Mouse (Mus musculus) G1E (cell line): ENCODE data around the gene Ticam1. TPM values are rescaled to one million over a fixed set of nuclear protein-coding genes. Genes with fewer than 3 reads are reported as not detected.
A peak's percentile ranks its signal among the peaks of the same experiment; 100 is the strongest.

Experiments
- ATAC-seq: 2 replicates; pipeline ENCODE4 v1.8.0; 2016; ENCODE audit warnings: mild to moderate bottlenecking; ENCODE audit not compliant: insufficient number of reproducible peaks, poor library complexity, low FRiP score, severe bottlenecking; ENCODE audit errors: extremely low read depth
- DNase-seq: peaks from one replicate; pipeline ENCODE4 v3.0.0; 2012; ENCODE audit warnings: low spot score
- H3K27me3 ChIP-seq: 2 replicates; pipeline ENCODE4 v1.6.1; 2012; ENCODE audit warnings: mild to moderate bottlenecking, low read length, inconsistent platforms; ENCODE audit not compliant: insufficient read depth
- H3K36me3 ChIP-seq: replicated peaks from 2 replicates; pipeline ENCODE3; 2012; ENCODE audit warnings: mild to moderate bottlenecking, inconsistent platforms
- H3K4me1 ChIP-seq: 2 replicates; pipeline ENCODE4 v1.6.1; 2012; ENCODE audit warnings: low read depth, low read length, inconsistent platforms, mixed read lengths; ENCODE audit not compliant: insufficient read depth
- H3K4me3 ChIP-seq: 2 replicates; pipeline ENCODE4 v1.5.1; 2012; ENCODE audit warnings: low read depth, mild to moderate bottlenecking, inconsistent platforms, low read length, moderate library complexity, mixed read lengths
- H3K9me3 ChIP-seq: replicated peaks from 2 replicates; pipeline ENCODE4 v1.6.1; 2012; ENCODE audit warnings: inconsistent platforms
- CTCF ChIP-seq: IDR thresholded peaks from 2 replicates; pipeline ENCODE4 v1.5.1; 2012; ENCODE audit warnings: low read depth, low read length, inconsistent platforms, mixed read lengths
- GATA1 ChIP-seq: IDR thresholded peaks from 2 replicates; pipeline ENCODE4 v1.6.1; 2012; ENCODE audit warnings: borderline replicate concordance, low read length, inconsistent platforms, mixed read lengths
- GATA2 ChIP-seq: IDR thresholded peaks from 2 replicates; pipeline ENCODE4 v1.6.1; 2012; ENCODE audit warnings: low read depth, low read length, inconsistent platforms, borderline replicate concordance
- POLR2AphosphoS5 ChIP-seq: IDR thresholded peaks from 2 replicates; pipeline ENCODE4 v1.6.1; 2012; ENCODE audit warnings: low read depth, low read length, inconsistent platforms; ENCODE audit not compliant: insufficient replicate concordance
- TAL1 ChIP-seq: conservative IDR thresholded peaks from 2 replicates; pipeline ENCODE4 v1.6.1; 2012; ENCODE audit warnings: low read depth, low read length, inconsistent platforms, mixed read lengths
- polyA plus RNA-seq: library from polyadenylated mRNA; stranded (reverse); fragments of >175 nt; gene quantifications from 2 replicates; pipeline ENCODE4 v1.2.3, GENCODE M21; 2012
- total RNA-seq, 2 experiments: library from RNA; stranded (forward) in 1 of 2; stranded (reverse) in 1 of 2; fragments of 200-1000 nt in 1 of 2; fragments of >200 nt in 1 of 2; fragmentation: Nextera tagmentation in 1 of 2; gene quantifications; 2 replicates each; pipeline ENCODE4 v1.2.3; 2014 to 2017

The Ticam1 gene
- total RNA-seq (2014; fragmentation: Nextera tagmentation) = 15.2 and 16.2 TPM in 2 replicates
- total RNA-seq (2017) = 4.9 and 5.7 TPM in 2 replicates
- 7.4 and 8.1 TPM in 2 replicates for polyA plus RNA-seq

DNA sequence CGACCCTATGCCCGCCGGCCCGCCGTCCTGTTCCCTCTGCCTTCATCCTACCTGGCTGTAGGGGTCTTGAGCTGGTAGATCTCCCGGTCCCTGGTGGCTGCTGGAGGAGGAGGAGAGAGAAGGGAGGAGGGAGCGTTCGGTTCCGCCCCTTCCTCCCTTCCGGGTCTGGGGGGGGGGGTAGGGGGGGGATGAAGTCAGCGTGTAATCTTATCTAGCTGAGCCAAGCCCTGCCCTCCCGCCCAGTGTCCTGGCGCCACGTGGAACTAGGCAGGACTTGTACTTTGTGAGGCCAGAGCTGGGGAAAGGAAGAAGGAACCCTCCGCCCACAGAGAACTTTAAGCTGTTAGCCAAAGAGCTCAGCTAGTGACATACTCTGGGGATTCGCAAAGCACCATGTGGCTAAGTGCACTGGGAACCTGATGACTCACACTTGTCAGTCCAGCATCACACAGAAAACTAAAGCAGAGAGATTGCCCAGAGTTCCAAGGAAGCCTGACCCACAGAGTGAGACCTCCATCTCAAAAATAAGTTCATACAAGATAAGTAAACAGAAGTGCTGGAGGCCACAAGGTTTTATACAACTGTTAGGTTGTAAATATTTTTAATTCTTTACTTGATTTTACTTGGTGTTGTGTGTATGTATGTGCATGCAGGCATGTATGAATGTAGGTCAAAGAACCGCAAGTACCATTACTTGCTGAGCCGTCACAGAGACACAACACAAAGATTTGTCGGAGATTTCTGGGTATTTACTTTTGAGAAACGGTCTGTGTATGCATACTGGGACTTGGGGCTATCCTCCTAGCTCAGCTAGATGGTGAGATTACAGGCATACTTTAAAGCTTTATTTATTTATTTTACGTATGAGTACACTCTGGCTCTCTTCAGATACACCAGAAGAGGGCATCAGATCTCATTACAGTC lies at the start of gene Ticam1:
Gene Ticam1, minus strand, starts transcription at position 144 of the 924 bp plus-strand sequence.
- Histone ChIP-seq H3K4me1 (peaks cover 68% of the 10 kb centered on the region), H3K27me3 (no peaks in the 10 kb centered on the region), H3K36me3 (peaks cover 49% of the 10 kb centered on the region), H3K9me3 (no peaks in the 10 kb centered on the region), H3K4me3 (peak within 1 kb of the TSS; percentile 82)
- no peak for TF ChIP-seq CTCF
- no peak for TF ChIP-seq TAL1
- no peak for TF ChIP-seq GATA1
- TF ChIP-seq GATA2 = no peak
- TF ChIP-seq POLR2AphosphoS5 = no peak
- ATAC-seq (peak; percentile 92), DNase-seq (peak; percentile 91)

DNA sequence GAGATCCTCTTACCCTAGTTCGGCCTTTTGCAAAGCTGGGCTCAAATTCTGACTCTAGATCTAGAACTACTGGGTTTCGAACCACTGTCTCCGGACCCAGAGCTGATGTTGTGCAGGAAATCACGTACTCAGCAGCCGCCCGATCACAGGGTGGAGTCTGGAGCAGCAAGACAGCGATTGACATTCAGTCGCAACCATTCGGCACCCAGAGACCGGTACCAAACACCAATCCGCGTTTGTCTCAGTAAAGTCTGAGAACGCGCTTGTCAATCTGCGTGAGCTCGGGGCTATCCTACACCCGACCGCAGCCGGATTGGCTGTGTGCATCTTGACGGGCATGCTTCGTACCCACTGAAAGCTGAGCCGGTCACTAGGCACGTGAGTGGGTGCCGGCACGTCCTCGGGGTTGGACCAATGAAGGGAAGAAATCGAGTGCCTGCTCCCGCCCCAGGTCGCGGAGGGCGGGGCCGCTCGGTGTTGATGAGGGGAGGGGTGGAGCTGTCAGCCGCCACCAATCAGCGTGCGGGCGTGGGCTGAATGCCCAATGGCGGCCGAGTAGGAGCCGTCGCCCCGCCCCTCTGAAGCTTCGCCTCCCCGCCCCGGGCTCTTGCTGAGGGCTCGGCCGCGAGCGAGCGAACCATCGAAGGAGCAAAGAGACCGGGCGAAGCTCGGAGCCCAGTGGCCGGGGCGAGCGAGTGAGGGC lies 49.0 kb upstream of the Ticam1 start, which contains the start of gene Kdm4b:
Gene Kdm4b, plus strand, starts transcription at position 613 of the 703 bp plus-strand sequence.
- Histone ChIP-seq H3K36me3 (peaks cover 63% of the 10 kb centered on the region), H3K4me1 (peaks cover 70% of the 10 kb centered on the region), H3K4me3 (peak within 1 kb of the TSS; percentile 84), H3K27me3 (no peaks in the 10 kb centered on the region), H3K9me3 (no peaks in the 10 kb centered on the region)
- DNase-seq (peak; percentile 99), ATAC-seq (peak; percentile 98)
- TF ChIP-seq POLR2AphosphoS5 (peak; percentile 86), CTCF (no peak), GATA2 (no peak)

DNA sequence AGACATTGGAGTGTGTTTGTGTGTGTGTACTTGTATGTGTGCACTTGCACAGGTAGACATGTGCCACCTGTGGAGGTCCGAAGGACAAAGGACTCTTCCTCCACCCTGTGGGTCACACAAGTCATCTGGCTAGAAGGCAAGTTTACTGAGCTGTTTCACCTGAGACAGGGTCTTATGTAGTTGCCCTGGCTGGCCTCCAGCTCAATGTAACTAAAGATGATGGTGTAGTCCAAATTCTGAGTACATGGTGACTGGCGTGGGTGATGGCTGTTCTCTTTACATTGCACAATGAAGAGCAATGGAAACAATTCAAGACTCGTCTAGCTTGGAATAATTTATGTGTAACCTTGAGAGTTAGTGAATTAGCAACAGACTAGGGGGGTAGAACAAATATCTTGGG lies 47.8 kb upstream of the Ticam1 start:
- Histone ChIP-seq H3K27me3 (no peaks in the 10 kb centered on the region), H3K4me3 (no peak overlapping the region; the same call in 1 of the 2 replicates), H3K4me1 (peaks cover 66% of the 10 kb centered on the region), H3K36me3 (peaks cover 63% of the 10 kb centered on the region), H3K9me3 (no peaks in the 10 kb centered on the region)
- DNase-seq (no peak), ATAC-seq (no peak)
- 0 out of 2 replicates have a peak, but pooled peaks have one; percentile 47 for TF ChIP-seq POLR2AphosphoS5
- TF ChIP-seq GATA2 = no peak
- no peak for TF ChIP-seq GATA1
- no peak for TF ChIP-seq TAL1

DNA sequence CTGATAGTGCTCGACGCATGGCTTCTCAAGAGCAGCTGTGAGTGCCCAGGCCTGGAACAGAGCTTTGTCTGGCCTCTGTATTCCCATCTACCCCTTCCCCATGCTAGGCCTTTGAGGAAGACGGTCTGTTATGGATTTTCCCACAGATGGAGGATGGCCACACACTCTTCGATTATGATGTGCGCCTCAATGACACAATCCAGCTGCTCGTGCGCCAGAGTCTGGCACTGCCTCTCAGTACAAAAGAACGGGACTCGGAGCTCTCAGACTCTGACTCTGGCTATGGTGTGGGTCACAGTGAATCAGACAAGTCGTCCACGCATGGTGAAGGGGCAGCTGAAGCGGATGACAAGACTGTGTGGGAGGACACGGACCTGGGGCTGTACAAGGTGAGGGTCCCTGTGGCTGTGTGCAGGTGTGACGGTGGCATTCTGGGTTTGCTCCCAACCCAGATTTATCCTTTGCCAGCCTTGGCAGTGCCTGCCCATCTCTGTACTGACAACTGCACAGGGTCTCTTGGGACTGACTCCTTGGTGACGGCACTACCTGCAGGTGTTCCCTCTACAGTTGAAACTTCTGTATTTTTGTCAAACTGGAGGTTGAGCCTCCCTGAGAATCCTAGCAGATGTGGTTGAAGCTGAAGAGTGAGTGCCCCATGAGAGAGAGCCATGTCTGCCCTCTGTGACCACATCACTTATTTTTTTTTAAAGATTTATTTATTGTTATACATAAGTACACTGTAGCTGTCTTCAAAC lies 32.8 kb upstream of the Ticam1 start:
- no peak overlapping the region for H3K4me3 ChIP-seq
- TF ChIP-seq GATA1 = no peak
- TF ChIP-seq GATA2 = no peak
- no peak for TF ChIP-seq TAL1
- no peak for TF ChIP-seq CTCF
- no peak for TF ChIP-seq POLR2AphosphoS5
- no peaks in the 10 kb centered on the region for H3K9me3 ChIP-seq
- DNase-seq = no peak
- peaks cover 76% of the 10 kb centered on the region for H3K4me1 ChIP-seq
- no peak for ATAC-seq
- H3K36me3 ChIP-seq = peaks cover 99% of the 10 kb centered on the region
- H3K27me3 ChIP-seq = no peaks in the 10 kb centered on the region

DNA sequence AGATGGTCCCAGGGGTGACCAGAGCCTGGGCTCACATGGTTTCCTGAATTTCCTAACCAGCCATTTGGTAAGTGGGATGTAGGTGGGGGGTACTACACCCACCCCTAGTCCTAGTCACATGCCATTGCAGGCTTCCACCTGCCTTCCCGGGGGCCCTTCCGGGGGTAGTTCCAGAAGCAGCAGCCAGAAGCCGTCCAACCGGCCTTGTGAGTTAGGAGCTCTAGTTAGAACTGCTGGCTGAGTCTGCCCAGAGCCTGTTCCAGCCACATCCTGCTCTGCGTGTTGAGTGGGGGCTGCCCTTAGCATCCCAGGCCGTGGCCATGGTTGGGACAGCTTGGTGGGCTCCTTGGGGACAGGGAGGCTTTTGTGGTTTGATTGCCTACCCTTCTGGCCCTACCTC lies 31.5 kb upstream of the Ticam1 start:
- H3K4me3 ChIP-seq = peak overlapping the region; percentile 13; the same call in 1 of the 2 replicates
- no peaks in the 10 kb centered on the region for H3K9me3 ChIP-seq
- TF ChIP-seq TAL1 = no peak
- no peak for TF ChIP-seq POLR2AphosphoS5
- TF ChIP-seq CTCF = no peak
- ATAC-seq (no peak), DNase-seq (no peak)
- no peaks in the 10 kb centered on the region for H3K27me3 ChIP-seq
- H3K36me3 ChIP-seq = peaks cover 86% of the 10 kb centered on the region
- H3K4me1 ChIP-seq = peaks cover 80% of the 10 kb centered on the region

DNA sequence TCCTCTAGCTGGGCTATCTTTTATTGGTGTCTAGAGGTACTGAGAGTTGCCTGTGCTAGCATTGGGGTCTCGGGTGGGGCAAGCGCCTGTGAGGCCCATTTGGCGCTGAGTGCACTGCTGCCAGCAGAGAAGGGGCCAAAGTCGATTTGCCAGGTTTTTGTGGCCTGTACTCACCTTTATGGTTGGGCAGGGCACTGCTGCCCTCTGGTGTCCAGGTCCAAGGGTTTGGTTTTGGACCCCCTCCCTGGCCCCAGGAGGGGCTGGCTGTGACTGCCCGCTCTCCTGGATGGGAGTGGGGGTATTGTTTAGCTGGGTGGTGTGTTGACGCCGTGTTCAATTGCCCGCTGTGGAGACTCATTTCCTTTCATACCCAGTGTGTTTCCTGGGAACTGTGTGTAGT lies 29.2 kb upstream of the Ticam1 start:
- H3K27me3 ChIP-seq = no peaks in the 10 kb centered on the region
- ATAC-seq (no peak), DNase-seq (no peak)
- H3K4me3 ChIP-seq = peak overlapping the region; percentile 84; the same call in 1 of the 2 replicates
- H3K9me3 ChIP-seq = no peaks in the 10 kb centered on the region
- H3K36me3 ChIP-seq = peaks cover 64% of the 10 kb centered on the region
- no peak for TF ChIP-seq TAL1
- TF ChIP-seq GATA1 = no peak
- no peak for TF ChIP-seq POLR2AphosphoS5
- TF ChIP-seq GATA2 = no peak
- no peak for TF ChIP-seq CTCF
- peaks cover 80% of the 10 kb centered on the region for H3K4me1 ChIP-seq
